Mouse (Mus musculus) embryonic facial prominence, embryonic 14.5 days (tissue): ENCODE data around the gene Rnf167. TPM values are rescaled to one million over a fixed set of nuclear protein-coding genes. Genes with fewer than 3 reads are reported as not detected.

Experiments
- ATAC-seq: fragments of 200-750 bp; cut with Nextera tagmentation; 2 replicates; pipeline ENCODE4 v1.8.0; 2017; ENCODE audit warnings: low read depth, moderate number of reproducible peaks, moderate TSS enrichment
- DNase-seq: peaks from one replicate; pipeline ENCODE4 v3.0.0-alpha.2; 2015; ENCODE audit warnings: low spot score
- H3K27ac ChIP-seq: fragments of 300-500 bp; sonication (generic); replicated peaks from 2 replicates; pipeline ENCODE4 v1.5.1; 2014; ENCODE audit warnings: low read depth, mild to moderate bottlenecking, low read length, moderate library complexity
- H3K27me3 ChIP-seq: fragments of 300-500 bp; sonication (generic); replicated peaks from 2 replicates; pipeline ENCODE4 v1.6.1; 2014; ENCODE audit warnings: low read length; ENCODE audit not compliant: control insufficient read depth, insufficient read depth
- H3K36me3 ChIP-seq: fragments of 300-500 bp; sonication (generic); 2 replicates; pipeline ENCODE4 v1.6.1; 2014; ENCODE audit warnings: low read length, mixed read lengths; ENCODE audit not compliant: control insufficient read depth, insufficient read depth
- H3K4me1 ChIP-seq: fragments of 300-500 bp; sonication (generic); 2 replicates; pipeline ENCODE4 v1.6.1; 2014; ENCODE audit warnings: antibody characterized with exemption, low read length; ENCODE audit not compliant: control insufficient read depth, insufficient read depth
- H3K4me2 ChIP-seq: fragments of 300-500 bp; sonication (generic); 2 replicates; pipeline ENCODE4 v1.6.1; 2014; ENCODE audit warnings: low read depth, mild to moderate bottlenecking, low read length, moderate library complexity, mixed read lengths
- H3K4me3 ChIP-seq: fragments of 300-500 bp; sonication (generic); 2 replicates; pipeline ENCODE4 v1.5.1; 2014; ENCODE audit warnings: low read depth, mild to moderate bottlenecking, low read length
- H3K9ac ChIP-seq: fragments of 300-500 bp; sonication (generic); 2 replicates; pipeline ENCODE4 v1.6.1; 2014; ENCODE audit warnings: low read depth, mild to moderate bottlenecking, low read length, moderate library complexity, mixed read lengths
- H3K9me3 ChIP-seq: fragments of 300-500 bp; sonication (generic); 2 replicates; pipeline ENCODE4 v1.6.1; 2016; ENCODE audit warnings: low read length; ENCODE audit not compliant: control insufficient read depth
- WGBS: fragments of 180-500 bp; shearing (Covaris S2); extraction: QIAGEN DNeasy Blood & Tissue Kit; methylation state at CpG from one replicate; pipeline ENCODE4 v1.1.7; 2014; 5-methylcytosine and 5-hydroxymethylcytosine counted together
- polyA plus RNA-seq: library from polyadenylated mRNA; unstranded; fragments of >200 nt; fragmentation: Nextera tagmentation; extraction: Ambion mirVana; gene quantifications from 2 replicates; pipeline ENCODE4 v1.2.1, GENCODE M21; 2014

Rnf167 gene
- polyA plus RNA-seq, 1 experiment from 2014 or later: 100 TPM

DNA sequence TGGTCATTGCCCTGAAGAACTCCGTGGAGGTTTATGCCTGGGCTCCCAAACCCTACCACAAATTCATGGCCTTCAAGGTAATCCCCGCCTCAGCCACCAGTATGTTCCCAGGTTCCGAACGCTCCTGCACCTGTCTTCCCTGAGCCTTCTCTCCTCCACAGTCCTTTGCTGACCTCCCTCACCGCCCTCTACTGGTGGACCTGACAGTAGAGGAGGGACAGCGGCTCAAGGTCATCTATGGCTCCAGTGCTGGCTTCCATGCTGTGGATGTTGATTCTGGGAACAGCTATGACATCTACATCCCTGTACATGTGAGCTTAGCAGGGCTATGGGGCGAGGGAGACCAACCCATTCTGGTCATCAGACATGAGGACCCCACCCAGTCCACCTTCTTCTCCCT is 34.5 kb upstream of the Rnf167 start:
- Histone ChIP-seq H3K27me3 (no peaks in the 10 kb centered on the region), H3K4me2 (no peak overlapping the region), H3K9me3 (no peaks in the 10 kb centered on the region), H3K4me1 (peaks cover 12% of the 10 kb centered on the region), H3K4me3 (no peak overlapping the region), H3K27ac (no peak overlapping the region), H3K36me3 (peaks cover 60% of the 10 kb centered on the region), H3K9ac (no peak overlapping the region)
- WGBS: 75% methylated on average over 7 of the region's 7 CpGs
- no peak for ATAC-seq
- no peak for DNase-seq

DNA sequence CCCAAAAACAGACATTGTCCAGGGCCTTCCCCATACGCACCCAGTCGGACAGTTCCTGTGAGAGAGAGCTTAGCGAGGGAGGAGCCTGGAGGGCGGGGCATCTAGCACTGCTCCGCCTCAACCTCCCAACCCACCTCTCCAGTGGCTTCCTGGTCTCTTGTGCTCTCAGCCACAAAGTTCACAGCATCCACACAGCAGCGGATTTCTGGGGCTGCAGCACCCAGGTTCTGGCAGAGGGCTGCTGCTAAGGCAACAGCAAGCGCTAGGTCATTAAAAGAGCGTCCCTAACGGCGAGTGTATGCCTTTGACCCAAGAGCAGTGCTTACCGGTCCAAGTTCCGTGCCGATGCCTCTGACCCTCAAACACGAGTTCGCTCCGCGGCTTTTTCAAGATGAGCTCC is 32.0 kb upstream of the Rnf167 start:
- Histone ChIP-seq H3K9me3 (no peaks in the 10 kb centered on the region), H3K4me2 (peak overlapping the region; percentile 78), H3K4me1 (peaks cover 12% of the 10 kb centered on the region), H3K27ac (peak overlapping the region; percentile 65), H3K9ac (peak overlapping the region; percentile 62), H3K27me3 (no peaks in the 10 kb centered on the region), H3K36me3 (peaks cover 34% of the 10 kb centered on the region), H3K4me3 (peak overlapping the region; percentile 38)
- DNase-seq: peak; percentile 86
- WGBS: 3% methylated on average over 16 of the region's 17 CpGs
- peak; percentile 88 for ATAC-seq

GRCm38 (mm10) chr11:70615516-70616093 is 31.4 kb upstream of the Rnf167 start, which contains the start of gene 4930544D05Rik:
Gene 4930544D05Rik, plus strand, starts transcription at chr11:70615848.
- H3K27ac ChIP-seq: peak within 1 kb of the TSS; percentile 65
- H3K4me1 ChIP-seq: peaks cover 12% of the 10 kb centered on the region
- peaks cover 29% of the 10 kb centered on the region for H3K36me3 ChIP-seq
- no peaks in the 10 kb centered on the region for H3K9me3 ChIP-seq
- H3K4me3 ChIP-seq: peak within 1 kb of the TSS; percentile 38
- peak within 1 kb of the TSS; percentile 78 for H3K4me2 ChIP-seq
- ATAC-seq: no peak
- DNase-seq: no peak
- no peaks in the 10 kb centered on the region for H3K27me3 ChIP-seq
- H3K9ac ChIP-seq: peak within 1 kb of the TSS; percentile 62
- WGBS: 20% methylated on average over 21 of the region's 21 CpGs

GRCm38 (mm10) chr11:70619101-70619500 is 27.9 kb upstream of the Rnf167 start, which contains the start of gene Chrne:
Gene Chrne, minus strand, starts transcription at chr11:70619216.
- Histone ChIP-seq H3K4me1 (peaks cover 12% of the 10 kb centered on the region), H3K27ac (no peak within 1 kb of the TSS), H3K36me3 (no peaks in the 10 kb centered on the region), H3K9me3 (no peaks in the 10 kb centered on the region), H3K9ac (no peak within 1 kb of the TSS), H3K27me3 (no peaks in the 10 kb centered on the region), H3K4me3 (no peak within 1 kb of the TSS), H3K4me2 (no peak within 1 kb of the TSS)
- ATAC-seq: no peak
- DNase-seq: no peak
- 40% methylated on average over 1 of the region's 1 CpGs for WGBS

- DNase-seq: peak; percentile 27
- no peaks in the 10 kb centered on the region for H3K36me3 ChIP-seq
- WGBS: 39% methylated on average over 7 of the region's 7 CpGs
Measured at GRCm38 (mm10) chr11:70621972-70622814, 24.8 kb upstream of the Rnf167 start.

GRCm38 (mm10) chr11:70623053-70623742 is 23.8 kb upstream of the Rnf167 start:
- no peaks in the 10 kb centered on the region for H3K36me3 ChIP-seq
- no peaks in the 10 kb centered on the region for H3K4me1 ChIP-seq
- H3K9ac ChIP-seq: no peak overlapping the region
- WGBS: 82% methylated on average over 10 of the region's 10 CpGs
- H3K4me2 ChIP-seq: no peak overlapping the region
- ATAC-seq (no peak), DNase-seq (no peak)
- no peaks in the 10 kb centered on the region for H3K27me3 ChIP-seq
- H3K9me3 ChIP-seq: no peaks in the 10 kb centered on the region
- no peak overlapping the region for H3K27ac ChIP-seq
- H3K4me3 ChIP-seq: no peak overlapping the region

More at GRCm38 (mm10) chr11:70621972-70622814, 24.8 kb upstream of the Rnf167 start:
- Histone ChIP-seq H3K27ac (no peak overlapping the region), H3K9me3 (no peaks in the 10 kb centered on the region), H3K9ac (peak overlapping the region; percentile 48), H3K27me3 (no peaks in the 10 kb centered on the region), H3K4me1 (no peaks in the 10 kb centered on the region), H3K4me3 (no peak overlapping the region), H3K4me2 (no peak overlapping the region)
- ATAC-seq: no peak

GRCm38 (mm10) chr11:70625473-70625872 is 21.6 kb upstream of the Rnf167 start:
- Histone ChIP-seq H3K4me3 (no peak overlapping the region), H3K4me1 (no peaks in the 10 kb centered on the region), H3K4me2 (no peak overlapping the region), H3K9me3 (no peaks in the 10 kb centered on the region), H3K9ac (no peak overlapping the region), H3K27me3 (no peaks in the 10 kb centered on the region), H3K36me3 (no peaks in the 10 kb centered on the region), H3K27ac (no peak overlapping the region)
- 48% methylated on average over 4 of the region's 4 CpGs for WGBS
- no peak for ATAC-seq
- no peak for DNase-seq

DNA sequence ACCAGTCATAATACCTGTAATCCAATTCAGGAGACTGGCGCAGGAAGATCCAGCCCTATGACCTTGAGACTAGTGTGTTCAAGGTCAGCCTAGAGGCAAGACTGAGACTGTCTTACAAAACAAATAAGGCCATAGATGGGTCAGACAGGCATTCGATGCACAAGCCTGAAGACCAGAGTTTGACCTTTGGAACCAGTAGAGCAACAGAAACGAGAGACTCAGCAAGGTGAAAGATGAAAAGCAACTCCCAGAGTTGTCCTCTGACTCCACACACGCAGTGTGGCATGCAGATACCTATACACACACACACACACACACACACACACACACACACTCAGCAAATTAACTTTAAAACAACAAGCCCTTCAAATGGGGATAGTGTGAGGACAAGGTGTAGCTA is 20.2 kb upstream of the Rnf167 start:
- no peak for DNase-seq
- Histone ChIP-seq H3K4me1 (no peaks in the 10 kb centered on the region), H3K9me3 (no peaks in the 10 kb centered on the region), H3K4me3 (no peak overlapping the region), H3K27me3 (no peaks in the 10 kb centered on the region), H3K4me2 (no peak overlapping the region), H3K36me3 (no peaks in the 10 kb centered on the region), H3K9ac (no peak overlapping the region), H3K27ac (no peak overlapping the region)
- 51% methylated on average over 4 of the region's 4 CpGs for WGBS
- ATAC-seq: no peak
